Mouse (Mus musculus) lung, embryonic 16.5 days (tissue): ENCODE measurements around the gene Aplnr. TPM values are rescaled to one million over a fixed set of nuclear protein-coding genes. Genes with fewer than 3 reads are reported as not detected.
A peak's percentile ranks its signal among the peaks of the same experiment; 100 is the strongest.

Experiments used
- ATAC-seq: fragments of 200-750 bp; cut with Nextera tagmentation; 2 replicates; pipeline ENCODE4 v1.8.0; 2017; ENCODE audit warnings: low read depth, mild to moderate bottlenecking, moderate library complexity
- H3K27ac ChIP-seq: fragments of 300-500 bp; sonication (generic); 2 replicates; pipeline ENCODE4 v1.5.1; 2014; ENCODE audit warnings: mild to moderate bottlenecking, control low read depth, low read length
- H3K27me3 ChIP-seq: fragments of 300-500 bp; sonication (generic); 2 replicates; pipeline ENCODE4 v1.6.1; 2014; ENCODE audit warnings: low read depth, low read length, mixed read lengths; ENCODE audit not compliant: control insufficient read depth, insufficient read depth
- H3K36me3 ChIP-seq: fragments of 300-500 bp; sonication (generic); 2 replicates; pipeline ENCODE4 v1.6.1; 2014; ENCODE audit warnings: low read length; ENCODE audit not compliant: control insufficient read depth, insufficient read depth
- H3K4me1 ChIP-seq: fragments of 300-500 bp; sonication (generic); replicated peaks from 2 replicates; pipeline ENCODE4 v1.6.1; 2014; ENCODE audit warnings: low read length, mixed read lengths; ENCODE audit not compliant: control insufficient read depth, insufficient read depth
- H3K4me2 ChIP-seq: fragments of 300-500 bp; sonication (generic); 2 replicates; pipeline ENCODE4 v1.6.1; 2014; ENCODE audit warnings: low read depth, low read length, control low read depth
- H3K4me3 ChIP-seq: fragments of 300-500 bp; sonication (generic); 2 replicates; pipeline ENCODE4 v1.5.1; 2014; ENCODE audit warnings: mild to moderate bottlenecking, low read length, control low read depth
- H3K9ac ChIP-seq: fragments of 300-500 bp; sonication (generic); 2 replicates; pipeline ENCODE4 v1.6.1; 2014; ENCODE audit warnings: low read length, control low read depth
- H3K9me3 ChIP-seq: fragments of 300-500 bp; sonication (generic); 2 replicates; pipeline ENCODE4 v1.6.1; 2016; ENCODE audit warnings: low read length; ENCODE audit not compliant: control insufficient read depth
- WGBS: fragments of 180-500 bp; shearing (Covaris S2); extraction: QIAGEN DNeasy Blood & Tissue Kit; methylation state at CpG from one replicate; pipeline ENCODE4 v1.1.7; 2014; 5-methylcytosine and 5-hydroxymethylcytosine counted together
- polyA plus RNA-seq: library from polyadenylated mRNA; unstranded; fragments of >200 nt; fragmentation: Nextera tagmentation; extraction: Ambion mirVana; gene quantifications from 2 replicates; pipeline ENCODE4 v1.2.1, GENCODE M21; 2015

Gene Aplnr
- polyA plus RNA-seq, 1 experiment from 2014 or later: 194 TPM

- 23% methylated on average over 11 of the region's 11 CpGs for WGBS
- Histone ChIP-seq H3K9ac (peak overlapping the region; percentile 45), H3K9me3 (peaks cover 3% of the 10 kb centered on the region; the same call in 1 of the 2 replicates), H3K27ac (peak overlapping the region; percentile 87), H3K4me3 (no peak overlapping the region), H3K4me2 (peak overlapping the region; percentile 36), H3K27me3 (no peaks in the 10 kb centered on the region), H3K4me1 (peaks cover 17% of the 10 kb centered on the region), H3K36me3 (no peaks in the 10 kb centered on the region)
- peak; percentile 84 for ATAC-seq
These were observed 30.5 kb upstream of the Aplnr start for GRCm38 (mm10) chr2:85105426-85106013.

GRCm38 (mm10) chr2:85106068-85106790 lies 29.8 kb upstream of the Aplnr start:
- Histone ChIP-seq H3K36me3 (no peaks in the 10 kb centered on the region), H3K27ac (peak overlapping the region; percentile 87), H3K4me1 (peaks cover 17% of the 10 kb centered on the region), H3K4me2 (peak overlapping the region; percentile 36; the same call in 1 of the 2 replicates), H3K9ac (peak overlapping the region; percentile 45), H3K4me3 (no peak overlapping the region), H3K9me3 (no peaks in the 10 kb centered on the region), H3K27me3 (no peaks in the 10 kb centered on the region)
- peak; percentile 35 for ATAC-seq
- WGBS: 31% methylated on average over 7 of the region's 7 CpGs

GRCm38 (mm10) chr2:85106941-85107340 lies 29.1 kb upstream of the Aplnr start:
- WGBS: 45% methylated on average over 4 of the region's 4 CpGs
- H3K4me2 ChIP-seq: no peak overlapping the region
- peak overlapping the region; percentile 87 for H3K27ac ChIP-seq
- no peaks in the 10 kb centered on the region for H3K36me3 ChIP-seq
- H3K4me3 ChIP-seq: no peak overlapping the region
- H3K27me3 ChIP-seq: no peaks in the 10 kb centered on the region
- ATAC-seq: no peak; the same call in 1 of the 2 replicates
- H3K4me1 ChIP-seq: peaks cover 17% of the 10 kb centered on the region
- H3K9me3 ChIP-seq: no peaks in the 10 kb centered on the region
- no peak overlapping the region for H3K9ac ChIP-seq

- Histone ChIP-seq H3K4me1 (peaks cover 14% of the 10 kb centered on the region), H3K9me3 (no peaks in the 10 kb centered on the region), H3K4me2 (no peak overlapping the region), H3K4me3 (no peak overlapping the region), H3K36me3 (no peaks in the 10 kb centered on the region), H3K9ac (no peak overlapping the region), H3K27ac (no peak overlapping the region), H3K27me3 (no peaks in the 10 kb centered on the region)
- WGBS: 84% methylated on average over 9 of the region's 9 CpGs
- no peak for ATAC-seq
These were observed 25.6 kb upstream of the Aplnr start for GRCm38 (mm10) chr2:85110288-85110875.

GRCm38 (mm10) chr2:85123187-85123868 lies 12.7 kb upstream of the Aplnr start:
- 26% methylated on average over 5 of the region's 5 CpGs for WGBS
- no peak overlapping the region for H3K9ac ChIP-seq
- H3K9me3 ChIP-seq: no peaks in the 10 kb centered on the region
- H3K4me2 ChIP-seq: no peak overlapping the region
- ATAC-seq: peak; percentile 68; the same call in 1 of the 2 replicates
- no peak overlapping the region for H3K27ac ChIP-seq
- no peak overlapping the region for H3K4me3 ChIP-seq
- H3K27me3 ChIP-seq: no peaks in the 10 kb centered on the region
- no peaks in the 10 kb centered on the region for H3K36me3 ChIP-seq
- H3K4me1 ChIP-seq: no peaks in the 10 kb centered on the region

- no peak overlapping the region for H3K27ac ChIP-seq
- WGBS: 22% methylated on average over 1 of the region's 1 CpGs
- peak; percentile 82 for ATAC-seq
- no peaks in the 10 kb centered on the region for H3K4me1 ChIP-seq
- no peaks in the 10 kb centered on the region for H3K27me3 ChIP-seq
- no peaks in the 10 kb centered on the region for H3K36me3 ChIP-seq
- no peak overlapping the region for H3K9ac ChIP-seq
- H3K9me3 ChIP-seq: no peaks in the 10 kb centered on the region
- no peak overlapping the region for H3K4me3 ChIP-seq
- H3K4me2 ChIP-seq: no peak overlapping the region
These were observed 12.0 kb upstream of the Aplnr start for GRCm38 (mm10) chr2:85123869-85124535.

GRCm38 (mm10) chr2:85129496-85129971 lies 6.5 kb upstream of the Aplnr start:
- Histone ChIP-seq H3K36me3 (no peaks in the 10 kb centered on the region), H3K27ac (peak overlapping the region; percentile 77), H3K9ac (no peak overlapping the region), H3K4me2 (no peak overlapping the region), H3K4me3 (no peak overlapping the region), H3K27me3 (no peaks in the 10 kb centered on the region), H3K4me1 (no peaks in the 10 kb centered on the region), H3K9me3 (no peaks in the 10 kb centered on the region)
- ATAC-seq: peak; percentile 86
- WGBS: 23% methylated on average over 6 of the region's 6 CpGs

GRCm38 (mm10) chr2:85131226-85131625 lies 4.8 kb upstream of the Aplnr start:
- WGBS: 25% methylated on average over 2 of the region's 2 CpGs
- H3K36me3 ChIP-seq: no peaks in the 10 kb centered on the region
- no peak overlapping the region for H3K9ac ChIP-seq
- no peaks in the 10 kb centered on the region for H3K27me3 ChIP-seq
- H3K4me1 ChIP-seq: no peaks in the 10 kb centered on the region
- ATAC-seq: no peak
- peak overlapping the region; percentile 77 for H3K27ac ChIP-seq
- no peaks in the 10 kb centered on the region for H3K9me3 ChIP-seq
- H3K4me3 ChIP-seq: no peak overlapping the region
- no peak overlapping the region for H3K4me2 ChIP-seq
